ENCODE assay signal across 23 mouse cellular contexts in genomic region chr8:124391191-124391590, GRCm38 (mm10). TPM values are rescaled to one million over a fixed set of nuclear protein-coding genes. Genes with fewer than 3 reads are reported as not detected.
DNase-seq lines count a peak whose midpoint lies in the region; ATAC-seq and TF ChIP-seq lines count a peak whose summit lies in the region.
"Had no signal": no experiment of that assay in that cellular context is flagged by ENCODE, and none has a peak within 500 bp of the region (broad histone marks: within the 10 kb centered on the region; RNA-seq: fewer than 3 reads in every experiment).

No protein-coding gene starts in this region.

- H3K27ac ChIP-seq in midbrain, embryonic 11.5 days (ENCODE audit: low read depth, low read length): no peak overlapping the region
- H3K27ac ChIP-seq in midbrain, embryonic 15.5 days: no peak overlapping the region
- H3K27ac ChIP-seq in olfactory bulb, adult 2 months (ENCODE audit: insufficient read depth, low read depth, low read length): peak overlapping the region; percentile 96
- H3K27ac ChIP-seq: forebrain, embryonic 13.5 days; hindbrain, embryonic 12.5 days; limb, embryonic 10.5 days; midbrain, embryonic 12.5 days had no signal

- 86% methylated on average over 7 of the region's 7 CpGs for WGBS in midbrain, embryonic 11.5 days
- 86% methylated on average over 7 of the region's 7 CpGs for WGBS in midbrain, embryonic 15.5 days
- 12% methylated on average over 7 of the region's 7 CpGs for WGBS in olfactory bulb, adult 2 months

- DNase-seq in cerebellum, postnatal 10 days: peak; percentile 50 to 51
- DNase-seq in cerebellum, adult 11-12 months: no peak
- peak; percentile 24 to 35 for DNase-seq in kidney, postnatal 4 days
- no peak for DNase-seq in kidney, adult 18-20 months
- peak; percentile 8 for DNase-seq in midbrain, embryonic 11.5 days (ENCODE audit: low spot score, missing footprints)
- DNase-seq in spleen, adult 12 weeks (ENCODE audit: low spot score): no peak
- DNase-seq: adrenal gland, postnatal 10 days; heart, postnatal 14 days; layer of hippocampus, postnatal 36 days; liver, postnatal 0 days; right cerebral cortex, adult 18-20 months; thymus, adult 2 months had no signal

- H3K9ac ChIP-seq in midbrain, embryonic 11.5 days (ENCODE audit: low read length): no peak overlapping the region
- no peak overlapping the region for H3K9ac ChIP-seq in midbrain, embryonic 15.5 days
- H3K9ac ChIP-seq: forebrain, embryonic 13.5 days; heart, embryonic 12.5 days; hindbrain, embryonic 12.5 days; liver, postnatal 0 days; midbrain, embryonic 12.5 days; stomach, embryonic 15.5 days had no signal

- no peaks in the 10 kb centered on the region for H3K36me3 ChIP-seq in midbrain, embryonic 11.5 days (ENCODE audit: control insufficient read depth, insufficient read depth, low read length)
- no peaks in the 10 kb centered on the region for H3K36me3 ChIP-seq in midbrain, embryonic 15.5 days (replicated peaks)
- H3K36me3 ChIP-seq: heart, embryonic 12.5 days; hindbrain, embryonic 12.5 days; limb, embryonic 10.5 days; midbrain, embryonic 12.5 days; stomach, embryonic 15.5 days had no signal

- ATAC-seq in midbrain, embryonic 11.5 days (ENCODE audit: low FRiP score): no peak
- ATAC-seq in midbrain, embryonic 15.5 days (replicated peaks): no peak
- ATAC-seq: activated CD4-positive, CD25-positive, alpha-beta regulatory T cell, adult 4 months; CD4-positive, CD25-positive, alpha-beta regulatory T cell, adult 4 months; forebrain, embryonic 13.5 days; liver, postnatal 0 days had no signal

- H3K27me3 ChIP-seq in midbrain, embryonic 11.5 days (ENCODE audit: control insufficient read depth, insufficient read depth, low read length): no peaks in the 10 kb centered on the region
- H3K27me3 ChIP-seq in midbrain, embryonic 15.5 days (replicated peaks): no peaks in the 10 kb centered on the region
- H3K27me3 ChIP-seq: forebrain, embryonic 13.5 days; heart, embryonic 12.5 days; hindbrain, embryonic 12.5 days; midbrain, embryonic 12.5 days; stomach, embryonic 15.5 days had no signal

- no peak for TF ChIP-seq CTCF in olfactory bulb, adult 2 months (IDR thresholded peaks at IDR 0.05; ENCODE audit: insufficient read depth, low read depth, low read length)

- no peak overlapping the region for H3K4me2 ChIP-seq in midbrain, embryonic 11.5 days
- H3K4me2 ChIP-seq in midbrain, embryonic 15.5 days: no peak overlapping the region
- H3K4me2 ChIP-seq: forebrain, embryonic 13.5 days; heart, embryonic 12.5 days; hindbrain, embryonic 12.5 days; midbrain, embryonic 12.5 days; stomach, embryonic 15.5 days had no signal

- H3K4me3 ChIP-seq in midbrain, embryonic 11.5 days (ENCODE audit: low read depth, low read length): no peak overlapping the region
- H3K4me3 ChIP-seq in midbrain, embryonic 15.5 days: no peak overlapping the region
- no peak overlapping the region for H3K4me3 ChIP-seq in olfactory bulb, adult 2 months (ENCODE audit: insufficient read depth, low read depth, low read length)
- H3K4me3 ChIP-seq: forebrain, embryonic 13.5 days; heart, embryonic 12.5 days; hindbrain, embryonic 12.5 days; limb, embryonic 10.5 days; midbrain, embryonic 12.5 days; stomach, embryonic 15.5 days had no signal

- H3K4me1 ChIP-seq in midbrain, embryonic 11.5 days (ENCODE audit: control insufficient read depth, insufficient read depth, low read length): no peaks in the 10 kb centered on the region
- H3K4me1 ChIP-seq in midbrain, embryonic 15.5 days: no peaks in the 10 kb centered on the region
- H3K4me1 ChIP-seq in olfactory bulb, adult 2 months (ENCODE audit: control insufficient read depth, insufficient read depth, low read length): peaks cover 65% of the 10 kb centered on the region
- H3K4me1 ChIP-seq: heart, embryonic 12.5 days; hindbrain, embryonic 12.5 days; limb, embryonic 10.5 days; midbrain, embryonic 12.5 days had no signal

- TF ChIP-seq POLR2A in olfactory bulb, adult 2 months (IDR thresholded peaks at IDR 0.05; ENCODE audit: insufficient read depth, low read depth, low read length): no peak

- no peaks in the 10 kb centered on the region for H3K9me3 ChIP-seq in midbrain, embryonic 11.5 days (ENCODE audit: control insufficient read depth, low read length)
- no peaks in the 10 kb centered on the region for H3K9me3 ChIP-seq in midbrain, embryonic 15.5 days
- H3K9me3 ChIP-seq: forebrain, embryonic 13.5 days; hindbrain, embryonic 12.5 days; limb, embryonic 10.5 days; midbrain, embryonic 12.5 days; stomach, embryonic 15.5 days had no signal

RNA-seq across cellular contexts. Expression of gene Pgbd5, which starts 48.3 kb away (rescaled TPM):
- polyA plus RNA-seq in midbrain, embryonic 11.5 days (2014; fragmentation: Nextera tagmentation; extraction: Ambion mirVana): 3.8 and 4.5 TPM in 2 replicates
- polyA plus RNA-seq in midbrain, embryonic 15.5 days (2015; fragmentation: Nextera tagmentation; extraction: Ambion mirVana): 15.3 and 15.8 TPM in 2 replicates
- polyA plus RNA-seq in olfactory bulb, adult 2 months (2012; ENCODE audit: insufficient read depth, insufficient read length, low replicate concordance, missing spikeins): not detected in 2 replicates
- polyA plus RNA-seq: activated CD4-positive, CD25-positive, alpha-beta regulatory T cell, adult 4 months; CD4-positive, CD25-positive, alpha-beta regulatory T cell, adult 4 months; liver, adult 2 months had no signal

Comparison
In these comparisons a context has a peak if more than half of its experiments do, and no peak if none do; other contexts are left out.
1. DNase-seq: peak in cerebellum, postnatal 10 days (2 of 2), kidney, postnatal 4 days (2 of 2) and midbrain, embryonic 11.5 days (single experiment); none in cerebellum, adult 11-12 months (single experiment), kidney, adult 18-20 months (single experiment) and spleen, adult 12 weeks (single experiment).